Mouse (Mus musculus): Measurements from ENCODE around the gene Pou2f2. TPM values are rescaled to one million over a fixed set of nuclear protein-coding genes. Genes with fewer than 3 reads are reported as not detected.

The Pou2f2 gene
- total and polyA plus RNA-seq, 3 experiments, result 8.9 to 102 (median 46.1) TPM

DNA sequence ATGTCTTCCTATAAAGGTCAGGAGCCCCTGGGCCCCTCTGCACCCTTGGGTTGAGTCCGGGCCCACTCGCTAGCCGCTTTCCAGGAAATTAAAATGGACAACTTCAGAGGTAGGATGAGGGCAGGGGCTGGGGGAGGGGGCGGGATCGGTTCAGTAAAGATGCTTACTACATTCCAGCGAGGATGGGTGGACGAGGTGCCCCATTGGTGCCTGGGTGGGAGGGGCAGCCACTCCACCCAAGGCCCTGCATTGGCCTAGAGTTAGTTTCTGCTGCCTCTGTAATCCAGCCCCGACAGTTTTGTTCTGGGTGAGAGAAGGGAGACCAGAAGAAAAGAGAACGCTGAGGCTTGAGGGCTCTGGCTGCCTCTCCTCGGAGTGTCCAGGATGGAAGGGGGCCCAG lies 89.7 kb downstream of the Pou2f2 start:
- dilution Hi-C loops (cut with MboI; ENCODE audit: extremely low pct_ligation_motif_present, extremely low pct_unique_long_range_greater_than_20kb, low sequenced_read_pairs) (no loop called here), in situ Hi-C loops (cut with MboI; ENCODE audit: low pct_ligation_motif_present, low pct_unique_long_range_greater_than_20kb, low sequenced_read_pairs) (no loop called here)
- H3K4me3 ChIP-seq (replicated peaks in 1 of 3; ENCODE audit: low read depth in 2 of 3, low read length in 2 of 3, poor library complexity in 1 of 3), result no peak overlapping the region
- no peak overlapping the region for H3K27ac ChIP-seq (ENCODE audit: insufficient read depth, low read depth)
- no peak overlapping the region for H3K4me2 ChIP-seq (ENCODE audit: insufficient read depth, low read depth, poor library complexity, severe bottlenecking)
- peaks cover 35 to 41% of the 10 kb centered on the region in 2 experiments for H3K36me3 ChIP-seq (replicated peaks in 1 of 2; ENCODE audit: control insufficient read depth in 1 of 2, insufficient read depth in 1 of 2, low read length in 1 of 2)
- peaks cover 13% of the 10 kb centered on the region for H3K9me3 ChIP-seq (replicated peaks; ENCODE audit: low read length)
- no peak for TF ChIP-seq ETS1 (conservative IDR thresholded peaks at IDR 0.05; ENCODE audit: low read depth, low read length)
- no peak for TF ChIP-seq TCF12 (IDR thresholded peaks at IDR 0.05; ENCODE audit: low read depth, low read length)
- TF ChIP-seq UBTF (IDR thresholded peaks at IDR 0.05; ENCODE audit: low read depth, low read length), result no peak
- TF ChIP-seq MEF2A (IDR thresholded peaks at IDR 0.05; ENCODE audit: borderline replicate concordance, low read depth, low read length), result no peak
- TF ChIP-seq TBP (conservative IDR thresholded peaks at IDR 0.05; ENCODE audit: low read depth, low read length), result no peak
- no peak for TF ChIP-seq MAX (IDR thresholded peaks at IDR 0.05; ENCODE audit: low read length)
- no peak for TF ChIP-seq NELFE (IDR thresholded peaks at IDR 0.05; ENCODE audit: low read depth, low read length)
- H3K9ac ChIP-seq (ENCODE audit: insufficient read depth, low read depth), result no peak overlapping the region
- H3K27me3 ChIP-seq (replicated peaks), result no peaks in the 10 kb centered on the region
- DNase-seq (ENCODE audit: extremely low read depth), result no peak
- no peaks in the 10 kb centered on the region for H3K79me2 ChIP-seq (replicated peaks; ENCODE audit: control insufficient read depth, extremely low read depth, insufficient read depth, poor library complexity, severe bottlenecking)
- H3K4me1 ChIP-seq (ENCODE audit: control insufficient read depth in 1 of 2, insufficient read depth in 2 of 2), result peaks cover 15 to 41% of the 10 kb centered on the region in 2 experiments

DNA sequence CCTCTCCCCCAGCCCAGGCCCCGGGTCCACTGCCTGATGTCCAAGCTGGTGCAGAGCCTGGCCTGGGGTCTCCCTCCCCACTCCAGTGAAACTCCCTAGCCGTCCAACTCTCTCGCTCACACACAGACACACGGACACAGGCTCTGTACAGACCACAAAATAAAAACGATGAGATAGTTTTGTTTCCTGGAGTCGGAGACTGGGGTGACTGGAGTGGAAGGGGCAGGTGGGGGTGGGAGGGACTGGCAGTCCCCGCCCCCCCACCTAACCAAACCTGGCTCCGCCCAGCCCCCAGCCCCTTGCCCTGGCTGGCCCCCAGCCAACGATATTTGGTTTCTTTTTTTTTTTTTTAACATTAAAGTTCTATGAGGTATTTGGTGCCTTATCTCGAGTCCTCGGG lies 90.6 kb downstream of the Pou2f2 start:
- Histone ChIP-seq H3K79me2 (replicated peaks; ENCODE audit: control insufficient read depth, extremely low read depth, insufficient read depth, poor library complexity, severe bottlenecking) (no peaks in the 10 kb centered on the region), H3K9me3 (replicated peaks; ENCODE audit: low read length) (peaks cover 13% of the 10 kb centered on the region), H3K27me3 (replicated peaks) (no peaks in the 10 kb centered on the region), H3K27ac (ENCODE audit: insufficient read depth, low read depth) (no peak overlapping the region), H3K4me3 (replicated peaks in 1 of 3; ENCODE audit: low read depth in 2 of 3, low read length in 2 of 3, poor library complexity in 1 of 3) (no peak overlapping the region), H3K36me3 (replicated peaks in 1 of 2; ENCODE audit: control insufficient read depth in 1 of 2, insufficient read depth in 1 of 2, low read length in 1 of 2) (peaks cover 29 to 34% of the 10 kb centered on the region in 2 experiments), H3K9ac (ENCODE audit: insufficient read depth, low read depth) (no peak overlapping the region), H3K4me1 (ENCODE audit: control insufficient read depth in 1 of 2, insufficient read depth in 2 of 2) (peaks cover 17 to 50% of the 10 kb centered on the region in 2 experiments), H3K4me2 (ENCODE audit: insufficient read depth, low read depth, poor library complexity, severe bottlenecking) (no peak overlapping the region)
- no peak for DNase-seq (ENCODE audit: extremely low read depth)
- in situ Hi-C loops (cut with MboI; ENCODE audit: low pct_ligation_motif_present, low pct_unique_long_range_greater_than_20kb, low sequenced_read_pairs), result no loop called here
- dilution Hi-C loops (cut with MboI; ENCODE audit: extremely low pct_ligation_motif_present, extremely low pct_unique_long_range_greater_than_20kb, low sequenced_read_pairs), result no loop called here
- TF ChIP-seq USF2 (conservative IDR thresholded peaks at IDR 0.05; ENCODE audit: low read depth, low read length), result no peak
- no peak for TF ChIP-seq SIN3A (IDR thresholded peaks at IDR 0.05; ENCODE audit: low read length)
- no peak for TF ChIP-seq CHD1 (IDR thresholded peaks at IDR 0.05; ENCODE audit: low read depth, low read length)
- no peak for TF ChIP-seq ETS1 (conservative IDR thresholded peaks at IDR 0.05; ENCODE audit: low read depth, low read length)
- no peak for TF ChIP-seq JUN (IDR thresholded peaks at IDR 0.05; ENCODE audit: insufficient read depth, low read depth, low read length)
- TF ChIP-seq POLR2A (IDR thresholded peaks at IDR 0.05; ENCODE audit: low read depth, low read length), result no peak; the same call in 1 of the 2 replicates
- no peak for TF ChIP-seq TBP (conservative IDR thresholded peaks at IDR 0.05; ENCODE audit: low read depth, low read length)
- TF ChIP-seq ZC3H11A (IDR thresholded peaks at IDR 0.05; ENCODE audit: low read depth, low read length), result no peak
- no peak for TF ChIP-seq MAZ (IDR thresholded peaks at IDR 0.05; ENCODE audit: low read depth, low read length)
- TF ChIP-seq MAFK (IDR thresholded peaks at IDR 0.05; ENCODE audit: insufficient replicate concordance, low read length), result no peak
- TF ChIP-seq KAT2A (IDR thresholded peaks at IDR 0.05; ENCODE audit: insufficient replicate concordance, low read length), result no peak
- TF ChIP-seq RAD21 (IDR thresholded peaks at IDR 0.05; ENCODE audit: low read depth, low read length), result no peak
- TF ChIP-seq MYC (IDR thresholded peaks at IDR 0.05; ENCODE audit: low read depth, low read length), result no peak
- TF ChIP-seq RCOR1 (conservative IDR thresholded peaks at IDR 0.05; ENCODE audit: low read depth, low read length), result no peak
